Mouse (Mus musculus) yolk sac, embryonic 10.5 days (tissue): ENCODE results near the gene Prl7c1.
"Not testable (repeated sequence)": the region's sequence is repeated elsewhere in the genome, so short reads cannot be mapped to it uniquely, and the experiment has no call there.

Experiments
- DNase-seq: peaks from one replicate; pipeline ENCODE4 v3.0.0-alpha.2; 2017; ENCODE audit warnings: low spot score

Gene Prl7c1

DNA sequence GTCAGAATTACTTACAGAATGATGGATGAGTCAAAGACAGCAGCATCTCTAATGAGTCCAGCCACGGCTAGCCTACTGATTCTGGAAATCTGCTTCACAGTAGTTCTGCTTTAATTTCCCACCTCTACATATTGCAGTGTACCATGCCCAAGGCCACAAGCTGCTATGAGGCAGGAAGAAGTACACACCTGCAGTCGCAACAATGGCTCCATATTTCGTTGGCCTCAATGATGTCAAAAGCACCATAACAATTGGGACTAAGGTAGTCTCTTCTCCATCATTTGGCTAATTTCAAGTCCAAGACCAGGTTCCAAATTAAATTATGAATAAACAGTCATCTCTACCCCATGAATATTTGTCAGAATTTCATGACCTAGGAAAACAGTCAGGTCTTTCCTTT, at the start of gene Prl7c1:
Gene Prl7c1, minus strand, starts transcription at position 101 of the 400 bp plus-strand sequence.
- DNase-seq: not testable (repeated sequence)

DNA sequence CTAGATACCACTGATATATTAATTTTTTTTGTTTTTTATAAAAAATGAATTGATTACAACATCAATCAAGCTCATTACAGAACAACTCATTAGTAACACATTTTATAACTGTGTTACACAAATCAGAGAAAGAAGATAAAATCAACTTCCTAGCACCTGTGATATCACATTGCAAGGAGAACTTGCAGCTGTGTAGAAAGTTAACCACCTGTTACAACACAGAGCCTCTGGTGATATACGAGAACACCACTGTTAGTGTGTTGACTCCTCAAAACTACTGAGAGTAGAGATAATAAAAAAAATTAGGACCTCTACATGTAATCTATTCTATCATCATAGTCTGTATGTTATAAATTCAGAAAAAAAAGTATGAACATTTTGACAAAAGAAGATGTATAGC, 22.2 kb upstream of the Prl7c1 start:
- no peak for DNase-seq

DNA sequence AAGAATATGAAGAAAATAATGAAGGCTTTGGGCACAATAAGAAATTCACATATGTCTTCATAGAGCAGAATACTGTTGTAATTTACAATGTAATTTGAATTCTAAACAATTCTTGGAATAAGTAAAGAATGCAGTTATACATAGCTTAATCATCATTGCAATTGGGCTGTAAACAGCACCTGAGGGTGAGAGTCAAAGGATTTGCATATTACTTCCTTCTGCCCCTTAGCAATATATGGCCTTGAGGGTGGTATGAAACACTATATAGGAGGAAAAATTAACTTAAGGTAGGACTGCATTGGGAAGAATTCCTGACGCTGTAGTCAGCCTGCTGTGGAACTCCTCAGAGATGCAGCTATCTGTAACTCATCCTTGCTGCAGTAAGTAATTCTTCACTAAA, 20.8 kb upstream of the Prl7c1 start, which contains the start of gene Prl2a1:
Gene Prl2a1, plus strand, starts transcription at position 301 of the 400 bp plus-strand sequence.
- no peak for DNase-seq

DNA sequence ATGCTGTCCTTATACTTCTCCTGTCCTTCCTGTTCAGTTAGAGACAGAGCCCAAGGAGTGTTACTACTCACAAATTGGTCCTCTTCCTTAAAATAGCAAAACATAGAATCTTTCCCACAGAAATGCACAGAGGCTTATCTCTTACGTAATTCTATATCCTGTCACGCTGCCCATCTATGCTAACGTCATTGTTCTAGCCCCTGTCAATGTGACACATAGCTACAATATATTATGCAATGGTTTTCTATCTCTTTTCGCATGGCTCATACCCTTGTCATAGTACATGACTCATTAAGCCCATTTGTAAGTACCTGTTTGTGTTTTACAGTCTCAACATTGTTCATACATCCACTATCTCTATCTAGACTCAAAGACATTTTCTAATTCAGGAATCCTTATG, 18.7 kb upstream of the Prl7c1 start:
- DNase-seq: no peak

DNA sequence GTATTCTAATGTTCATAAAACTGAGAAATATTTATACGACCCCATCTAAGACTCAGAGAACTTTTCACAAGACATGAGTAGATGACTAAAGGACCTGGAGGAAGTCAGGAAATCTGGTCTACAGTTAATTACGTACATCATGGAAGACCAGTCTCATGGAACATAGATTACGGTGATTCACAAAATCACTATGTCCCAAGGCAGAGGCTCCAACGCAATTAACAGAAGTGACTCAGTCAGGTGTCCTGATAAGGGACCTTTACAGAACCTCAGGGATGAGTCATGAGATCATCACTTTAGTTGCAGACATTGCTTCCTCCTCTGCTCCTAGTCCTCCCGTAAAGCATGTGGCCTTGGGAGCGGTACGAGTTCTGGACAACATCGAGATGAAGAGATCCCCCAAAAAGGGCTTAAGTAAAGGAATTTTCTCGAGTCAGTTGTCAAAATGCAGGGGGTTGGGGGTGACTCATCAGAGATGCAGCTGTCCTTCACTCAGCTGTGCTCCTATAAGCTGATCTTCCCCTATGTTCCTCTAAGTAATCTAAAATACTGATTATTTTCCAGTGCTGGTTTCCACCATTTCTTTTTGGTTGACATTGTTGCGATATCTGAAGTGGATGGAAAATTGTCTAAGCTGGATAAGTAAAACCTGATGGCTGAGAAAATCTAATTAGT, 46.0 kb downstream of the Prl7c1 start:
- no peak for DNase-seq

DNA sequence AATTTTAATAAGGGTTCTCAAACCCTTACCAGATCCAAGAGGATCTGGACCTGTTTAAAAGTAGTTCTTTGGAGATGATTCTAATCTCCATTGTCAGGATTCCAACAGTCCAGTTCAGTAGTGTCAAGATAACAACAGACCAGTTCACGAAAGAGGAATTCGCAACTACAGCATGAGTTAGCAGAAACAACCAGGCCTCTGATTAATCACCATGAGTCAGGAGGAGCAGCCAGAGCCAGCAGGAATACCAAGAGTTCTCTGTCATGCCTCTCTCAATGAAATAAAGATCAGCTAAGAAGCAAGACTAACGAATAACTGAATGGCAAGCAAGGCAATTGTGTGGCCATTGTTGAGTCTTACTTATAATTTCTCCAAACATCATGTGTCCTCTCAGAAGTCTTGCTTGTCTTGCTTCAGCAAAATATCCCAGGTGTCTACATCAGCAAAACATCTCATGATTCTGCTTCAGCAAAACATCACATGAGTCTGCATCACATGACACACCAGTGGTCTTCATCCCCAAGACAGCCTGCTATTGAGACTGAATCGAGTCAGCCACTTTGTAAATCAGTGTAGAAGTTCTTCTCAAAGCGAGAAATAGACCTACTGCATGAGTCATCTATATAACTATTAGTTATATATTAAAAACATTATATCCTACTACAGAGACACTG, 50.2 kb downstream of the Prl7c1 start:
- not testable (repeated sequence) for DNase-seq

DNA sequence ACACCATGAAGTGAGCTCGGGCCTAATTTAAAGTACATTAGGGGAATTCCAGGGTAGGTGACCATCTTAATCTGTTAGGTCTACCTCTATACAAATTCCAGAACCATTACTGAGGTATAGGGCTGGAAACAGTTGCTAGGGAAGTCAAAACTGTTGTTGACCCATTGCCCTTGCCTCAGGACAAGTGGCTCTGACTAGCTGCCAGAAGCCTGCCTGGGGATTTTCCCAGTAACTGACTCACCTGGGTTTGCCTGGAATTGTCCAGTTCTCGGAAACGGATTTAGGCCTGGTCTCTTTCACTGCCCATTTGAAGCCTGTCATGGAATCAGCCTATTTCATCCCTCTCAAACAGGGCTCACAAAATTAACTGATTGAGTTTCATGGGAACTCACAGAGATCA, 55.5 kb downstream of the Prl7c1 start:
- DNase-seq: not testable (repeated sequence)
